Mouse (Mus musculus): ENCODE results near the gene Brinp2.

Brinp2 gene

GRCm38 (mm10) chr1:158295270-158295669 is 60.9 kb downstream of the Brinp2 start:
- no peak for DNase-seq (ENCODE audit: low read depth, low spot score)

- no peak for DNase-seq (ENCODE audit: low read depth, low spot score)
These were observed 70.9 kb downstream of the Brinp2 start for GRCm38 (mm10) chr1:158285198-158285597.

GRCm38 (mm10) chr1:158283869-158284268 is 72.3 kb downstream of the Brinp2 start:
- DNase-seq (ENCODE audit: low read depth, low spot score): no peak

- no peak for DNase-seq (ENCODE audit: low read depth, low spot score)
These were observed 84.1 kb downstream of the Brinp2 start for GRCm38 (mm10) chr1:158272058-158272457.

GRCm38 (mm10) chr1:158267020-158267571 is 89.0 kb downstream of the Brinp2 start:
- DNase-seq (ENCODE audit: low read depth, low spot score): peak; percentile 68

GRCm38 (mm10) chr1:158266293-158267019 is 89.7 kb downstream of the Brinp2 start:
- no peak for DNase-seq (ENCODE audit: low read depth, low spot score)

- no peak for DNase-seq (ENCODE audit: low read depth, low spot score)
These were observed 96.5 kb downstream of the Brinp2 start for GRCm38 (mm10) chr1:158259516-158260235.

- DNase-seq (ENCODE audit: low read depth, low spot score): no peak
These were observed 97.3 kb downstream of the Brinp2 start for GRCm38 (mm10) chr1:158258685-158259292.

- no peak for DNase-seq (ENCODE audit: low read depth, low spot score)
These were observed 100.0 kb downstream of the Brinp2 start for GRCm38 (mm10) chr1:158255912-158256680.

GRCm38 (mm10) chr1:158252682-158253222 is 103.4 kb downstream of the Brinp2 start:
- DNase-seq (ENCODE audit: low read depth, low spot score): peak; percentile 12

GRCm38 (mm10) chr1:158248266-158248665 is 107.9 kb downstream of the Brinp2 start:
- no peak for DNase-seq (ENCODE audit: low read depth, low spot score)

GRCm38 (mm10) chr1:158246476-158247153 is 109.5 kb downstream of the Brinp2 start:
- DNase-seq (ENCODE audit: low read depth, low spot score): no peak

- no peak for DNase-seq (ENCODE audit: low read depth, low spot score)
These were observed 110.6 kb downstream of the Brinp2 start for GRCm38 (mm10) chr1:158245486-158245885.

- no peak for DNase-seq (ENCODE audit: low read depth, low spot score)
These were observed 112.1 kb downstream of the Brinp2 start for GRCm38 (mm10) chr1:158244016-158244415.

- no peak for DNase-seq (ENCODE audit: low read depth, low spot score)
These were observed 114.1 kb downstream of the Brinp2 start for GRCm38 (mm10) chr1:158241848-158242556.

- no peak for DNase-seq (ENCODE audit: low read depth, low spot score)
These were observed 116.3 kb downstream of the Brinp2 start for GRCm38 (mm10) chr1:158239841-158240240.

GRCm38 (mm10) chr1:158238722-158239121 is 117.4 kb downstream of the Brinp2 start:
- DNase-seq (ENCODE audit: low read depth, low spot score): no peak

GRCm38 (mm10) chr1:158228687-158229224 is 127.4 kb downstream of the Brinp2 start:
- DNase-seq (ENCODE audit: low read depth, low spot score): no peak

- DNase-seq (ENCODE audit: low read depth, low spot score): no peak
These were observed 128.9 kb downstream of the Brinp2 start for GRCm38 (mm10) chr1:158227239-158227638.

- no peak for DNase-seq (ENCODE audit: low read depth, low spot score)
These were observed 129.4 kb downstream of the Brinp2 start for GRCm38 (mm10) chr1:158226689-158227088.
